Mouse (Mus musculus) lung, postnatal 36 days (tissue): ENCODE results near the gene Gm28038.
A peak's percentile ranks its signal among the peaks of the same experiment; 100 is the strongest.

Experiments
- DNase-seq: peaks from one replicate; pipeline ENCODE4 v3.0.0; 2022; ENCODE audit warnings: mixed read lengths

The Gm28038 gene

DNA sequence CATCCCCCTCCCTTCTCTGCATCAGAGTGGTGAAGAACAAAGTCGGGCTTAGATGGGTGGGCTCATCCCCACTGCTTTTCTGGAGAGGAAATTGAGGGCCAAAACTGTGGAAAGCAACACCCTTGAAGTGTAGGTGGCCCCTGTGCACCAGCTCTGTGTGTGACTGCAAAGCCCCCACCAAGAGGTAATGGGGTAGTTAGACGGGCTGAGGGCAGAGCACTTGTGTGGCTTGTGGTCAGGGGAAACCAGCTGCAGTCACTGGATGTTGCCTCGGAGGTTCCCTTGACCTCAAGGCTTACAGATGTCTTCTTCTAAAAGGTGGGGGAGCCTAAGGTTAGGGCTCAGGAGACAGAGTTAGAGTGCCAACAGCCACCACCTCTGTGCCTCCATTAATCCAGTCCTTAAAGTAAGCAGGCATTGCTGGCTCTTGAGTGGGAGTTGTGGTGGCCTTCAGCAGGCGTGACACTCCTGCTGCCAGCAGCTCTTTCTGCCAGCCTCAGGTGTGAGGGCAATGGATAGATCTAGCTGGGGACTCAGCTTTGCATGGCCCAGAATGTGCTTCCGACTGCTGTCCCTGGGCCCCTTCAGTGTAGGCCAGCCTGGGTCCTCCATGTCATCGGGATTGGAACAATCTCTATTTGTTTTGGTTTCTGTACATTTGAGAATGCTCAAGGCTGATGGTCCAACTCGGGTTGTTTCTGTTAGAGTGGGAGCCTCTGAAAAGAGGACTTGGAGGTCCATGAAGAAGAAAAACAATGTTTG, 23.0 kb upstream of the Gm28038 start:
- DNase-seq: no peak

DNA sequence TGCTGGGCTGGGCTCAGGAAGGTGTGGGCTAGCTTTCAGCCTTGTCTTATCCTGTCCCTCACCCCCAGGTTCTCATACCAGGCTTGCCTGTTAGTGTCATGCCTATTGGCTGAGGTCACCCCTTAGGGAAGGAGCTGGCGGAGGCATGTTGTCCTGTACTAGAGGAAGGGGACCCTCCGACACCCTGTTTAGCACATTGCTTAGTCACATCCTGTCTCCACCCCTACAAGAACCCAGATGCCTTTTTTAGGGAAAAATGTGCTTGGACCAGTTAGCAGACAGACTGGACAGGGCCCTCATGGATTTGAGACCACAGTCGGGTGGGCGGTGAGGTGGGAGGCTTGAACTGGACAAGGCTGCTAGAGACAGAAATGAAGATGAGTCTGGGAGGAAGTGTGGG, 22.2 kb upstream of the Gm28038 start:
- DNase-seq: peak; percentile 82

DNA sequence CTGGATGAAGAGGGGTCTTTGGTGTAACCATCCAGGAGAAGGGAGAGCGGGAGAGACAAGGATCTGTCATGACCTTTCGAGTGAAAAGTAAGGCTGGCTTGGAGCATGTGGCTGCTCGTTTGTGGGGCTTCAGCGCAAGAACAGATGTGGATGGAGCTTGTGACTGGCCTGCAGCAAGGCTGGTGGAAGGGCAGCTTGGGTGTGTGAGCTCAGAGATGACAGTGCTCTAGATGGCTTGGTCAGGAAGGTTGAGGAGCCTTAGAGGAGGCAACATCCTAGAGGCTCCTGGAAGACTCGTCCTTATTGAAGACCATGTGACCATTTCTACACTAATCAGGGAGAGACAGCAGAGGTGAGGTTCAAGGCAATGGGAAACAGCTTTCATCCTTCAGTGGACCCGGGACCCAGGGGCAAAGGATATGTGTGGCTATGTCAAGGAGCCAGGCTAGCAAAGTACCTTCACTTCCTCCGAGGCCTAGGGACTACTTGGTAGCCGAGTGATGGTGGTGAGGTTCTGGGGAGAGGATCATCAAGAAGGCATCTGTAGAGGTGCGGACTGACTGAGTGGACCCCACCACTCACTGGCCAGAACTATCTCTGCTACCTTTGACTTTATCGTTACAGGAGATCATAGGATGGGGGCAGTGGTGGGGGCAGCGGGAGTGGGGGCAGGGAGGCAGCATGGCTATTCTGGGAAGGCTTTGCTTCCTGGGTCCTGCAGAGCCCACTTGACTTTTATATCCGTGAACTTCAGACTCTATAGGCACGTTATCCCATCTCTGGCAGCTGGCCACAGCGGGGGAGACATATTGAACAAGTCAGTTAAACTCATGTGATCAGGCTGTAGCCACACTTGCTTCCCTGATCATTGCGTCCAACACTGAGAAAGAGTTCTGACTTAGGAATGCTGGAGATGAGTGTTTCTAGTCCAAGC, 21.4 kb upstream of the Gm28038 start:
- DNase-seq: no peak

DNA sequence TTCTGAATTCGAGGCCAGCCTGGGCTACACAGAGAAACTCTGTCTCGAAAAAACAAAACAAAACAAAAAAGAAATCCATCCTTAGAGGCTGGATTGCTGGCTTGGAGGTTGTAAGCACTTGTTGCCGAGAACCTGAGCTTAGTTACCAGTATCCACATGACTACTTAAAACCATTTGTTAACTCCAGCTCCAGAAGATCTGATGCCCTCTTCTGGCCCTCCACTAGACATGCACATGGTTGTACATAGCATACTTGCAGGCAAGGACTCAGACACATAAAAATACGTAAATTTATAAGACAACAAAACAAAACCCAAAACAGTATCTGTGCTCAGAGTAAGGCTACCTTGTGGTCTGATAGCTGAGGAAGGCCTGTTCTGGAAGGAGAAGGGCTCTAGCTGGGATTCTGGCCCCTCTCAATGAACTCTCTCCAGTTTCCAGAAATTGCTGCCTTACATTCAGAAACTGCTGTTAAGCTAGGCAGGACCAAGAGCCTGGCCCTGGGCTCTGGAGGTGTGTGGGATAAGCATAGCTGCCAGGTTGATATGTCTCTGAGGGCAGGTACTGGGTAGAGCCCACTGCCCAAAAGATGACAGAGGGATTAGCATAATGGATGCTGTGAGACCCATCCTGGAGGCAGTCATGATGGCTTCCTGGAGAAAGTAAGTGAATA, 19.6 kb upstream of the Gm28038 start:
- no peak for DNase-seq

DNA sequence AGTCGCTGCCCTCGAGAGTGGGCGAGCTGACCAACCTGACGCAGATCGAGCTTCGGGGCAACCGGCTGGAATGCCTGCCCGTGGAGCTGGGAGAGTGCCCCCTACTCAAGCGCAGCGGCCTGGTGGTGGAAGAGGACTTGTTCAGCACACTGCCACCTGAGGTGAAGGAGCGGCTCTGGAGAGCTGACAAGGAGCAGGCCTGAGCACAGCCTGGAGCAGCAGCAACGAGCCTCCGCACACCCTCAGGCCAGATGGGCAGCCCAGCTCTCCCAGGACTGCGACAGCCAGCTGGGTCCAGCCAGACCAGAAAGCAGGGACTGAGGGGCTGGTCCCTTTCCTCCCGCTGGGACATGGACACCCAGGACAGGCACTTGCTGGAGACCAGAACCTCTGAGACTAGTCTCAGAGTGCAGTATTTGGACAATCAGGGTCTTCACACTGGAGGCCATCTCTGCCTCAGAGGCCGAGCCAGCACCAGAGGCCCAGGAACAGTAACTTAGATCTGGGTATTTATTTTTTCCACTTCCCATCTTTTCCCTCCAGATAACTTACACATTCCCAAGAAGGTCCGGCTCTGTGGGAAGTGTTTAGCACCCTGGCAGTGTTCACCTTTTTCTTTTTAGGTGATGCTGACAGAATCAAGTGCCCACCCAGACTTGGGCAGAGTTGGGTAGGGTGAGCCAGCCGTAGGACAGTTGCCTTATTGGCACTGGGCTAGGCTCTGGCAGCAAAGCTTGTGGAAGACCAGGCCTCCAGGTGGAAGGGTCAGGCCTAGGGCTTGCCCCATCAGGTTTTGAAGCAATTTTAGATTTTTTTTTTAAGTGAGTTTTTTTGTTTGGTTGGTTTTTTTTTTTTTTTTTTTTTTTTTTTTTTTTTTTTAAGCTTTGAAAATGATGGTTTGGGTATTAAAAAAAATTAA, 18.7 kb upstream of the Gm28038 start:
- no peak for DNase-seq

DNA sequence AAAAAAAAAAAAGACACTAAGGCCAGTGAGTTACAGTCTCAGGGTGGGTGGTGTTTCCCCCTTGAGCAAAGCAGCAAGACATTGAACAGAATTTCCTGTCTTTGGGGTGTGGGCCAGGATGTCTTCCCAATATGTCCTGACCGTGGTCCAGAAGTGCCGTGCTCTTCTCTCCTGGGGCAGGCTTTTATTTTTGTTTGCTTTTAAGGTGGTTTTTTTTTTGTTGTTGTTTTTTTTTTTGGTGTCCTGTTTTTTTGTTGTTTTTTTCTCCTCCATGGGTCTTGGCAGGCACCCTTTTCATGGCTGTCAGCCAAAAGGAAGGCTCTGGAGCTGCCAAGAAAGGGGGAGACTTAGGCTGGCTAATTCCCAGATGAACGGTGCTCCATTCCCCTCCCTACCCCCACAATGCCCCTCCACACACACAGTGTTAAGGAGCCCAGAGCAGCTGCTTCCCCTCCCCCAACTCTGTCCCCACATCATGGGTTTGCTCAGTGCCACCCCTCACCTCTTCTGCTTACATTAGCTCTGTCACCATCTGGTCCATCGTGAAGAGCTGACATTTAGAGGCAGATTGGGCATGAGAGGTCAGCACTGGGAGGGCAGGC, 17.9 kb upstream of the Gm28038 start:
- peak; percentile 55 for DNase-seq

DNA sequence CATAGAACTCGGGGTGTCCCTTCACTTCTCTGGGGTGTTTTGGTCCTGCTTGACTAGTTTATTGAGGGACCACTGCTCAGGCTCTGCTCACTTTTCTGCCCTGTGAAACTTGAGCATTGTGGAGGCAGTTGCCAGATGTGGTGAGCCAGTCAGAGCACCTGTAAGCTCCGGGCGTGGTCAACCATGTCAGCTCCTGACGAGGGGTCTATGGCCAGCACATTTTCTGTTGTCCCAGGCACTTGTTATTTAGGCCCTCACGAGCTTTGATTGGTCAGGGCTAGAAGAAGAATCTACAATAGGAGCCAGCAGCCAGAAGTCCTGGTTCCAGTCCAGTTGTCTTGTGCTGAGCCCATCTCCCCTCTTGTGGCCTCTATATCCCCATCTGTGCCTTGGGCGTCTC, 17.0 kb upstream of the Gm28038 start:
- DNase-seq: no peak

DNA sequence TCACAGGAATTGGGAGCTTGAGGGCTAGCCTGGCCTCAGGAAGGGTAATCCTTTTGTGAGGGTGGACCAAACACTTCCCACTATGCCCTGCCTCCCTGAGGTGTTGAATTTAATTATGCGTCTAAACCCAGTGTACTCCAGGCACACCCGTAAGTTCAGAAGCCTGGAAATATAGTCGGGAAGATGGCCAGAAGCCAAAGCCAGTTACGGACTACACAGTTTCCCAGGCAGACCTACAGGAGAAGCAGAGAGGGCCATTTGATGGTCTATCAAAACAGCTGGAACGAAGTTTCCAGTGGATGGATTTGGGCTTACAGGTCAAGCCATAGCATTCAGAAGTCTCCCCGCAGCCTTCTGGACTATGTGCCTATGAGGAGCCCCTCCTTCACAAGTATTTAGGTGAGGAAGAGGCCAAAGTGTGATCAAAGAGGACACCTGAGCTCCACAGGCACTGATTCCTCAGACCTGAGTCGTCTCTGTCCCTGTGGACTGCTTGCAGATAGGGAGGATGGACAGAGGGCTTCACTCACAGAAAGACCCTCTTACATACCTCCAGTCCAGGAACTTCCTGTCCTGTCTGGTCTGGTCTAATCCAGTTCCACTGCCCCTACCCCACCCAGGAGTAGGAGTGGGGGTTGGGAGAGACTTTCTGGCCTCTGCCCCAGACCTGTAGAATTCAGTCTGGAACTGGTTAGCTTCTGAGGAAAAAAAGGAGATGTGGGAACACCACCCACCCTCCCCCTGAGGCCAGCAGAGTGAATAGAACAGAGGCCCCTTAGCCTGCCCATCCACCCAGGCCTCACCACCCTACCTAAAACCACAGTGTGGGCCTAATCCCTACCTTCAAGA, 15.9 kb upstream of the Gm28038 start:
- no peak for DNase-seq

DNA sequence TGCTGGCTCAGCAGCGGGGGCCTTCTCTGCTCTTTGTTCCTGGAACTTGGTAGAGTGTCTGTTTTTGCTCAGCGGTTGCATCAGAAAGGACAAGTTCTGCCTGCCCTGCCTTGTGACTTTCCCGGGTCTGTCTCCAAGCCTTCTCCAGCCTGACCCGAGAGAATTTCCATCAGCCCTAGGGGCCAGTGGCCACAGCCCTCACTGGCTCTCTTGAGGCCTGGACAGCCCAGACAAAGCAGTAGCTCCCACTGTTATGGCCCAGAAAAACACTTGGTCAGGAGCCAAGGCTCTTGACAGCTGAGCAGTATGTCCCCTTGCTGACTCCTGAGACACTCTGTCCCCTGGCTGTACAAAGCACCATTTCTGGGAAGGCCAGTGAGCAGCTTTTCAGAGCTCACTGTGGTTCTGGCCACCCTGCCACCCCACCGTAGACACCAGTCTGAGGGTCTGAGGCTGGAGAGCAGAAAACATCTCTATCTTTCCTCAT, 15.0 kb upstream of the Gm28038 start, which contains the start of gene Phyhd1:
Gene Phyhd1, plus strand, starts transcription at position 437 of the 487 bp plus-strand sequence.
- DNase-seq: peak; percentile 87

DNA sequence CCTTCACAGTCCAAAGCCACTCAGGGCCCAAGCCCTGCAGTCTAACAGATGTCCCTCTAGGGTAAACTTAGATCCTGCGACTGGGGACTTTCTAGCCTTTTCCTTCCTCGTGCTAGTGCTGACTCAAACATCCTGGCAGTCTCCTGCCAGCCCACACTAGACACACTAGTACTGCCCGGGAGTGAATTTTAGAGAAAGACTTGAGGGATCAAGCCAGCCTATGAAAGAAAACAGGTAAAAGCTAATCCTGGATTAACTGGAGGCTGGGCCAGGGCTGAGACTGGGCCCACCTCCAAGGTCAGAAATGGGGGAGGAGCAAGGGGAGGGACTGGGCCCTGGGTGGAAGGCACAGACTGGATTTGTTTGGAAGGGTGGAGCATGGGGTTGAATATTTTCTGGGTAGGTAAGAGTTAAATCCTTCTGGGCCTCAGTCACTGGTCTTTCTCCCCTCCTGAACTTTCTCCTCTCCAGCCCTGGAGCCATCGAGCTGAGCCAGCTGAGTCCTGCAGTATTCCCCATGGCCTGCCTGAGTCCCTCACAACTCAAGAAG, 14.4 kb upstream of the Gm28038 start:
- DNase-seq: peak; percentile 74

DNA sequence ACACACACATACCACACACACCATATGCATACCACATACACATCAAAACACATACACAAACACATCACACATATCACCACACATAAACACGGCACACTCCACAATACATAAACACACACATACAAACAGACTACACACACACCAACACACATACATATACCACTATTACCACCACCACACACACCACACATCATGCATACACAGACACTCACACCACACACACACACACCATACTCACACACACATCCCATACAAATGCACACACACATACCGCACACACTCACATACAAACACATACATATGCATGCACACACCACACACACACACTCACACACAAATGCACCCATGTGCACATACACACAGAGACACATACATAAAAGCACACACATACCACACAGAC, 13.4 kb upstream of the Gm28038 start:
- DNase-seq: no peak

DNA sequence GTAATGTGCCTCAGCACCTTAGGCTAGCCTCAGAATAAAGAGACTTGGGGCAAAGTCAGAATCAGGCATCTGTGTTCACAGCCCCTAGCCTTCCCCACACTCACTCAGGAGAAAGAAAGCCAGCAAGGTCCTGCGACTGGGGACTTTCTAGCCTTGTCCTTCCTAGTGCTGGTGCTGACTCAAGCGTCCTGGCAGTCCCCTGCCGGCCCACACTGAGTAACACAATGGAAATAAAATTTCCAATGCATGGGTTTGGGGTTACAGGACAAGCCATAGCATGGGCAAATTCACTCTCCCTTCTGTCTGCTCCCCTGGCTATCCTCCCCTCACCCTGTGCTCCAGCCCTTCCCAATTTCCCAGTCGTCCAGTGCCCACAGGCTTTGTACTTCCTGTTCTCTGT, 12.5 kb upstream of the Gm28038 start:
- DNase-seq: no peak

DNA sequence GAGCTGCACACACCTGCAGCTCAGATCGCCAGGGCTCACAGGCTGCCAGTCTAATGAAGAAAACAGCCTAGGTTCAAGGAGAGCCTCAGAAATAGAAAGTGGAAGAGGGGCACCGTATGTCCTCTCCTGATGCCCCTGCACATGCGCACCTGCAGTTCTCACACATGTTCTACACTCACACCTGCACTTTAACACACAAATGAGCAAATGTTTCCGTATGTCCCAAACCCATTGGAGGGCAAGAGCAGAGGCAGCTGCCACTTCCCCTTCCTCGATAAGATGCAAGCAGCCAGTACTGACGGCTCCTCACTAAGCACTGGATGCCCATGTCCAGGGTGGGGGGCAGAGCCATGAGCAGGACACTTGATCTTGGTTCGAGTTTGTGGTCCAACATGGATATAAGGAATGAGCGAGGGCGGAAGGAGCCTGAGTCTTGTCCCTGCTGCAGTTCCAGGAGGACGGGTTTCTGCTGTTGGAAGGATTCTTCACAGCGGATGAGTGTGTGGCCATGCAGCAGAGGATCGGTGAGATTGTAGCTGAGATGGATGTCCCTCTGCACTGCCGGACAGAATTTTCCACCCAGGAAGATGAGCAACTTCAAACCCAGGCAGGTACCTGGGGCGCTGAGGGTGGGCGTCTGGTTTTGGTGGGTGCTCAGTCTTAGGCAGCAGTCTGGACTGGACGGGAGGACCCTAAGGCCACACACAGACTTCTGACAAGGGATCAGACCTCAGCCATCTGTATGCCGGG, 11.4 kb upstream of the Gm28038 start:
- DNase-seq: no peak

DNA sequence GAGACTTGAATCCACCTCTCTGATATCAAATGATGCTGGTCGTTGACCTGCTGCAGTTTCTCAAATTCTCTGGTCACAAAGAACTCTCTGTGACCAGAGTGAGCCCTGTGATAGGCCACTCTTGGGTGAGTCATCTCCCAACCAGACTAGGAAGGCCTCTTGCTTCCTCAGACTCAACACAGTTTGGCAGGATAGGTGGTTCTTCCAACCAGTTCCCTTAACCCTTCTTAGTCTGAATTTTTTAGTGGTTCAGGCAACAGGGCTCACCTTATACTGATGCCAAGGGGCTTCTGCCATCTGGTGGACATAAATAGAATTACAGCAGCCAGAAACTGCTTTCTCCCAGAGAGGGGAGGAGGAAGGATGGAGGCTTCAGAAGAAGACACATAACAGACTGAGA, 10.7 kb upstream of the Gm28038 start:
- peak; percentile 87 for DNase-seq

DNA sequence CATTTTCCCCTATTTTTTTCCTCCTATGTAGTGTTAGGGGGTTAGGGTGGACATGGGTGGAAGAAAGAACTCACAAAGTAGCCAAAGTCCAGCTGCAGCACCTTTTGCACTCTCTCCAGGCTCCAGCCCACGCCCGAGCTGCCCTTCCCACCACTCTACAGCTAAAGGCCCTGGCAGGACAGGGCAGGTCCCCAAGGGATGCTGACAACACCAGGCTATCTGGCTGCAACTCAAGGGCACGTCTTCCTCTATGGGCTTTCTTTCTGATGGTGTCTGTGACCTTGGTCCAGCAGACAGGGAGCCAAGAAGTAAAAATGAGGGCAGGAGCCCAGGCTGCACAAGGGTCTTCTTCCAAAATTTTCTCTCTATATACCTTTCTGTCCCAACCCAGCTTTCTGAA, 808 bp downstream of the Gm28038 start:
- no peak for DNase-seq

DNA sequence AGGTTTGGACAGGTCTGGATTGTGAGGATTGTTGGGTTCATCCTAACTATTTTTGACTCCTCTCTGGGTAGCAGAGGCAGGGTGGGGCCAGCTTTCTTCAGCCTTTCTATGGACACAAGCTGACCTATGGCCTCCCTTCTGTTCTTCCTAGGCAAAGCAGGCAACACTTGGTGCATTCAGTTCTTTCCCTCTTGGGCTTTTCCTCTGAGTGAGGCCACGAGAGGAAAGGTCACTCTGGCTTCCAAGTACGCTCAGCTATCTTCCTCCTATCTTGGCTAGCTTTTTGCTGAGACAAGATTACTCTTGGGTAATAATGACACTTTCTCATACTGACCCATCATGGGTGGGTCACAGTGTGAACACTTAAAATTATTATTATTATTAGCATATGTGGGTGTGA, 2.4 kb downstream of the Gm28038 start:
- DNase-seq: no peak

DNA sequence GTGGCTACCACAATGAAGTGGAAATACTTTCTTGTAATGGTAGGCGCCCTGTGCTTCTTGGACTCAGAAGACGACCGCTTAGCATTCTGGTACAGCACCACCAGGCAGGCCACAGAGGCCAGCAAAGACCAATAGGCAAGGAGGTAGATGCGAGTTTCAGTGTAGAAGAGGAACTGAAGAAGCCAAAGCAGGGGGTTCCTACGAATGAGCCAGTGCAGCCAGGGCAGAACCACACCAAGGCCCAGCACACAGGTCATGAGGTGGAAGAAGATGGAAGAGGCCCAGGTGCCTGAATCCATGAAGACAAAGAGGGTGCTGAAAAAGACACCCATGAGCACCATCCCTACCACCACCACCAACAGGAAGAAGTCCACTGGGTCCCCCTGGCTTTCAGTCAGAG, 4.2 kb downstream of the Gm28038 start:
- no peak for DNase-seq

DNA sequence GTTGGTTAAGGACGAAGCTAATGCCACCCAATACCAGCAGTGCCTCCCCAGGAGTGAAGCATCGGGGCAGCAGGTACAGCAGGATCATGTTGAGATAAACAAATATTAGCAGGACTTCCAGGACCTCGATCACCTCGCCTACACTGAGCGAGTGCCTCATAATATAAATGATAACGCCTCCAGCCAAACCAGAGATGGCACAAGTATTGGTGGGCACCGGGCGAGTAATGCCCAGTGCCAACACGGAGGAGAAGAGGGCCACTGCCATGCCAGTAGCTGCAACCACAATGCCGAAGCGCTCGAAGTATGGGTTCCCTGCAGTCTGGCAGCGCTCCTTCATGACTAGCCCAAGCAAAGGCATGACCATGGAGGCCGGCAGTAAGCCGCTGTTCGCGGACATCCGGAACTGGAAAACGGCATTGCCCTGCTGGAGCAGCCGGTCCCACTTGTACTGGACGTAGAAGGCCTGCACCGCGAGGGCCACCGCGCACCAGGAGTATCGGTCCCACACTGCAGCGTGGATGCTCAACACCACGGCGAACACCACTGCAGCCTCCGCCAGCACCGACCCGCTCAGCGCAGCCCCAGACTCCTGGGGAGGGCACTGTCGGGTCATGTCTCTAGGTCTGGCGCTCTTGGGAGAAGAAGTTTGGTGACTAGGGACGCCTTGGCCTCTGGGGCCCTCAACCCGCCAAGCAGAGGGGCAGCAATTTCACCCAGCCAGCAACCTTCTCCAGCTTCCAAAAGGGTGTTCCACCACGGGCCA, 4.8 kb downstream of the Gm28038 start:
- DNase-seq: no peak
